In genomic region chr7:13003380-13003779, GRCm38 (mm10) we compare ENCODE assay signal across 28 mouse cellular contexts. TPM values are rescaled to one million over a fixed set of nuclear protein-coding genes. Genes with fewer than 3 reads are reported as not detected.
DNase-seq lines count a peak whose midpoint lies in the region; ATAC-seq and TF ChIP-seq lines count a peak whose summit lies in the region.
"Had no signal": no experiment of that assay in that cellular context is flagged by ENCODE, and none has a peak within 500 bp of the region (broad histone marks: within the 10 kb centered on the region; RNA-seq: fewer than 3 reads in every experiment).

No protein-coding gene starts in this region.

- no peak for DNase-seq in layer of hippocampus, adult 2 months (ENCODE audit: low spot score in 2 of 2)
- no peak for DNase-seq in layer of hippocampus, adult 9-10 months (ENCODE audit: low spot score)
- DNase-seq in lung, postnatal 0 days (ENCODE audit: low spot score) = no peak
- DNase-seq in lung, postnatal 25 days (ENCODE audit: low spot score) = no peak
- peak; percentile 67 for DNase-seq in R1 (ENCODE audit: low read depth, low spot score)
- no peak for DNase-seq in forebrain, embryonic 11.5 days (ENCODE audit: low spot score)
- no peak for DNase-seq in layer of hippocampus, adult 8-10 months (ENCODE audit: low spot score in 2 of 2)
- DNase-seq: adrenal gland, adult 2 months; adrenal gland, postnatal 14 days; cerebellum, adult 11 months; cerebellum, adult 2 months; cerebellum, adult 9-11 months; cerebellum, postnatal 25 days; gastrocnemius, postnatal 25 days; heart, adult 18-20 months; heart, postnatal 10 days; heart, postnatal 36 days had no signal

- peak; percentile 18; the same call in 1 of the 2 replicates for TF ChIP-seq CTCF in layer of hippocampus, adult 2 months (conservative IDR thresholded peaks at IDR 0.05)
- 0 out of 2 replicates have a peak, but pooled peaks have one; percentile 19 for TF ChIP-seq CTCF in lung, postnatal 0 days (IDR thresholded peaks at IDR 0.05)

- no peak for TF ChIP-seq EP300 in lung, postnatal 0 days (IDR thresholded peaks at IDR 0.05)

- H3K9ac ChIP-seq in lung, postnatal 0 days (replicated peaks; ENCODE audit: low read depth) = no peak overlapping the region
- no peak overlapping the region for H3K9ac ChIP-seq in forebrain, embryonic 11.5 days (ENCODE audit: low read length)
- H3K9ac ChIP-seq: embryonic facial prominence, embryonic 12.5 days; embryonic facial prominence, embryonic 15.5 days; forebrain, embryonic 12.5 days; forebrain, embryonic 15.5 days; heart, embryonic 12.5 days; heart, embryonic 15.5 days; hindbrain, embryonic 14.5 days had no signal

- H3K27ac ChIP-seq in layer of hippocampus, adult 2 months = no peak overlapping the region
- H3K27ac ChIP-seq in lung, postnatal 0 days (ENCODE audit: low read length) = no peak overlapping the region
- H3K27ac ChIP-seq in forebrain, embryonic 11.5 days (ENCODE audit: low read depth, low read length) = no peak overlapping the region
- H3K27ac ChIP-seq: embryonic facial prominence, embryonic 12.5 days; embryonic facial prominence, embryonic 15.5 days; forebrain, embryonic 12.5 days; forebrain, embryonic 15.5 days; heart, embryonic 15.5 days; hindbrain, embryonic 10.5 days; hindbrain, embryonic 14.5 days; hindbrain, postnatal 0 days had no signal

- no peak for ATAC-seq in lung, postnatal 0 days
- ATAC-seq in forebrain, embryonic 11.5 days (replicated peaks; ENCODE audit: low FRiP score) = no peak
- ATAC-seq: CD4-positive, CD25-positive, alpha-beta regulatory T cell, adult 4 months; forebrain, embryonic 15.5 days; hindbrain, postnatal 0 days had no signal

- no peaks in the 10 kb centered on the region for H3K27me3 ChIP-seq in lung, postnatal 0 days (replicated peaks; ENCODE audit: insufficient read depth, low read length)
- no peaks in the 10 kb centered on the region for H3K27me3 ChIP-seq in forebrain, embryonic 11.5 days (ENCODE audit: control insufficient read depth, insufficient read depth, low read length)
- H3K27me3 ChIP-seq: embryonic facial prominence, embryonic 15.5 days; forebrain, embryonic 15.5 days had no signal

- no peaks in the 10 kb centered on the region for H3K4me1 ChIP-seq in lung, postnatal 0 days (ENCODE audit: insufficient read depth, low read depth, low read length)
- H3K4me1 ChIP-seq in forebrain, embryonic 11.5 days (replicated peaks; ENCODE audit: control insufficient read depth, insufficient read depth, low read length) = peaks cover 7% of the 10 kb centered on the region; the same call in 1 of the 2 replicates

- 72% methylated on average over 5 of the region's 5 CpGs for WGBS in lung, postnatal 0 days
- 78% methylated on average over 5 of the region's 5 CpGs for WGBS in forebrain, embryonic 11.5 days

- H3K4me3 ChIP-seq in layer of hippocampus, adult 2 months = no peak overlapping the region
- no peak overlapping the region for H3K4me3 ChIP-seq in lung, postnatal 0 days (ENCODE audit: low read depth, low read length)
- no peak overlapping the region for H3K4me3 ChIP-seq in forebrain, embryonic 11.5 days (ENCODE audit: low read depth, low read length)
- H3K4me3 ChIP-seq: embryonic facial prominence, embryonic 12.5 days; embryonic facial prominence, embryonic 15.5 days; forebrain, embryonic 12.5 days; forebrain, embryonic 15.5 days; heart, embryonic 12.5 days; heart, embryonic 15.5 days; hindbrain, embryonic 10.5 days had no signal

- H3K4me2 ChIP-seq in lung, postnatal 0 days (replicated peaks; ENCODE audit: low read depth, low read length) = no peak overlapping the region
- no peak overlapping the region for H3K4me2 ChIP-seq in forebrain, embryonic 11.5 days (ENCODE audit: low read depth, low read length, severe bottlenecking)
- H3K4me2 ChIP-seq: embryonic facial prominence, embryonic 12.5 days; embryonic facial prominence, embryonic 15.5 days; forebrain, embryonic 12.5 days; forebrain, embryonic 15.5 days; heart, embryonic 12.5 days; heart, embryonic 15.5 days; hindbrain, embryonic 14.5 days had no signal

- H3K9me3 ChIP-seq in lung, postnatal 0 days (ENCODE audit: low read length) = no peaks in the 10 kb centered on the region
- no peaks in the 10 kb centered on the region for H3K9me3 ChIP-seq in forebrain, embryonic 11.5 days (ENCODE audit: control insufficient read depth, low read length)
- H3K9me3 ChIP-seq: embryonic facial prominence, embryonic 12.5 days; embryonic facial prominence, embryonic 15.5 days; forebrain, embryonic 12.5 days; forebrain, embryonic 15.5 days; heart, embryonic 12.5 days; heart, embryonic 15.5 days; hindbrain, embryonic 10.5 days had no signal

- no peaks in the 10 kb centered on the region for H3K36me3 ChIP-seq in lung, postnatal 0 days (ENCODE audit: insufficient read depth, low read length)
- H3K36me3 ChIP-seq in forebrain, embryonic 11.5 days (ENCODE audit: control insufficient read depth, insufficient read depth, low read length) = peaks cover 10% of the 10 kb centered on the region; the same call in 1 of the 2 replicates

RNA-seq across cellular contexts. Expression of gene Trim28, which starts 4.5 kb away (rescaled TPM):
- total RNA-seq in layer of hippocampus, adult 2 months (2021) = 100 to 1,000 TPM; 238 to 253 TPM
- 85.6 and 87.2 TPM in 2 replicates for polyA plus RNA-seq in lung, postnatal 0 days (2015; fragmentation: Nextera tagmentation; extraction: Ambion mirVana)
- 507 and 586 TPM in 2 replicates for polyA plus RNA-seq in forebrain, embryonic 11.5 days (2014; fragmentation: Nextera tagmentation; extraction: Ambion mirVana)
- 100 to 1,000 TPM; 244 to 272 (median 252) TPM for total RNA-seq in layer of hippocampus, adult 8-10 months (2022)

RNA-seq across cellular contexts. Expression of gene Slc27a5, which starts 5.4 kb away (rescaled TPM):
- total RNA-seq in layer of hippocampus, adult 2 months (2021) = under 1 TPM; 0.15 to 0.22 TPM
- not detected in 2 replicates for polyA plus RNA-seq in lung, postnatal 0 days (2015; fragmentation: Nextera tagmentation; extraction: Ambion mirVana)
- 0.13 TPM in 1 of 2 replicates, not detected in the other for polyA plus RNA-seq in forebrain, embryonic 11.5 days (2014; fragmentation: Nextera tagmentation; extraction: Ambion mirVana)
- under 1 TPM in 3 of 4 experiments, not detected in 1; 0.27 to 0.47 (median 0.27) TPM for total RNA-seq in layer of hippocampus, adult 8-10 months (2022)
- total RNA-seq: common myeloid progenitor, adult 5-6 weeks; gastrocnemius, postnatal 25 days; heart, adult 18-20 months; heart, postnatal 10 days; heart, postnatal 36 days had no signal
- polyA plus RNA-seq: embryonic facial prominence, embryonic 12.5 days; heart, embryonic 12.5 days; heart, embryonic 15.5 days had no signal

RNA-seq across cellular contexts. Expression of gene Zbtb45, which starts 6.5 kb away (rescaled TPM):
- 10 to 100 TPM; 32.9 to 34.8 TPM for total RNA-seq in layer of hippocampus, adult 2 months (2021)
- polyA plus RNA-seq in lung, postnatal 0 days (2015; fragmentation: Nextera tagmentation; extraction: Ambion mirVana) = 11.9 and 12.2 TPM in 2 replicates
- polyA plus RNA-seq in forebrain, embryonic 11.5 days (2014; fragmentation: Nextera tagmentation; extraction: Ambion mirVana) = 31.9 and 37.3 TPM in 2 replicates
- 10 to 100 TPM; 27.0 to 29.6 (median 29.3) TPM for total RNA-seq in layer of hippocampus, adult 8-10 months (2022)

RNA-seq across cellular contexts. Expression of gene Zfp446, which starts 25.7 kb away (rescaled TPM):
- total RNA-seq in layer of hippocampus, adult 2 months (2021) = 10 to 100 TPM in 1 of 2 experiments, 1 to 10 TPM in 1; 8.7 to 11.5 TPM
- 3.9 and 4.0 TPM in 2 replicates for polyA plus RNA-seq in lung, postnatal 0 days (2015; fragmentation: Nextera tagmentation; extraction: Ambion mirVana)
- 12.8 and 14.6 TPM in 2 replicates for polyA plus RNA-seq in forebrain, embryonic 11.5 days (2014; fragmentation: Nextera tagmentation; extraction: Ambion mirVana)
- total RNA-seq in layer of hippocampus, adult 8-10 months (2022) = 10 to 100 TPM in 1 of 4 experiments, 1 to 10 TPM in 3; 7.5 to 10.8 (median 8.8) TPM

RNA-seq across cellular contexts. Expression of gene Chmp2a, which starts 31.2 kb away (rescaled TPM):
- total RNA-seq in layer of hippocampus, adult 2 months (2021) = 100 to 1,000 TPM; 133 to 141 TPM
- 254 and 264 TPM in 2 replicates for polyA plus RNA-seq in lung, postnatal 0 days (2015; fragmentation: Nextera tagmentation; extraction: Ambion mirVana)
- 114 and 127 TPM in 2 replicates for polyA plus RNA-seq in forebrain, embryonic 11.5 days (2014; fragmentation: Nextera tagmentation; extraction: Ambion mirVana)
- 100 to 1,000 TPM; 145 to 152 (median 147) TPM for total RNA-seq in layer of hippocampus, adult 8-10 months (2022)
